Mouse (Mus musculus) kidney, adult 2 months (tissue): ENCODE data around the gene Pkd1l2. TPM values are rescaled to one million over a fixed set of nuclear protein-coding genes. Genes with fewer than 3 reads are reported as not detected.
A peak's percentile ranks its signal among the peaks of the same experiment; 100 is the strongest.

ENCODE experiments used
- DNase-seq: peaks from one replicate; pipeline ENCODE4 v3.0.0; 2021
- H3K27ac ChIP-seq: fragments of 200-500 bp; 2 replicates; pipeline ENCODE4 v1.5.1; 2012; ENCODE audit warnings: low read depth, low read length, control low read depth, inconsistent platforms; ENCODE audit not compliant: insufficient read depth
- H3K27me3 ChIP-seq: fragments of 200-500 bp; replicated peaks from 2 replicates; pipeline ENCODE4 v1.6.1; 2012; ENCODE audit warnings: mild to moderate bottlenecking, moderate library complexity, low read length, inconsistent platforms; ENCODE audit not compliant: control insufficient read depth, insufficient read depth
- H3K36me3 ChIP-seq: fragments of 200-500 bp; 2 replicates; pipeline ENCODE4 v1.6.1; 2012; ENCODE audit warnings: mild to moderate bottlenecking, moderate library complexity, low read length, inconsistent platforms; ENCODE audit not compliant: control insufficient read depth, insufficient read depth
- H3K4me1 ChIP-seq: fragments of 200-500 bp; 2 replicates; pipeline ENCODE4 v1.6.1; 2011; ENCODE audit warnings: low read length; ENCODE audit not compliant: control insufficient read depth, insufficient read depth
- H3K4me3 ChIP-seq: fragments of 200-500 bp; 2 replicates; pipeline ENCODE4 v1.5.1; 2011; ENCODE audit warnings: mild to moderate bottlenecking, low read depth, low read length, control low read depth; ENCODE audit not compliant: insufficient read depth
- CTCF ChIP-seq: fragments of 200-500 bp; conservative IDR thresholded peaks from 2 replicates; pipeline ENCODE4 v1.5.1; 2011; ENCODE audit warnings: low read depth, mild to moderate bottlenecking, control low read depth, low read length, moderate library complexity, mixed read lengths; ENCODE audit not compliant: insufficient read depth, insufficient read length
- POLR2A ChIP-seq: fragments of 200-500 bp; IDR thresholded peaks from one replicate; pipeline ENCODE4 v1.6.1; 2011; ENCODE audit warnings: low read depth, low read length, control low read depth
- WGBS: fragments of 180-500 bp; shearing (Covaris S2); methylation state at CpG from one replicate; pipeline ENCODE4 v1.1.7; 2018; 5-methylcytosine and 5-hydroxymethylcytosine counted together
- polyA plus RNA-seq: library from polyadenylated mRNA; depleted of rRNA; stranded (reverse); fragments of >200 nt; gene quantifications from 2 replicates; pipeline ENCODE4 v1.2.3, GENCODE M21; 2012

The Pkd1l2 gene
- polyA plus RNA-seq, 1 experiment: 0.08 TPM

- DNase-seq: peak; percentile 68
- 12% methylated on average over 9 of the region's 9 CpGs for WGBS
- H3K27me3 ChIP-seq: no peaks in the 10 kb centered on the region
- no peak overlapping the region for H3K4me3 ChIP-seq
- no peaks in the 10 kb centered on the region for H3K36me3 ChIP-seq
- TF ChIP-seq POLR2A: no peak
- TF ChIP-seq CTCF: peak; percentile 88
- no peak overlapping the region for H3K27ac ChIP-seq
- H3K4me1 ChIP-seq: no peaks in the 10 kb centered on the region
These were observed 25.3 kb upstream of the Pkd1l2 start for GRCm38 (mm10) chr8:117107533-117107932.

GRCm38 (mm10) chr8:117097564-117098191 is 15.4 kb upstream of the Pkd1l2 start:
- Histone ChIP-seq H3K27me3 (no peaks in the 10 kb centered on the region), H3K4me3 (no peak overlapping the region), H3K36me3 (no peaks in the 10 kb centered on the region), H3K27ac (no peak overlapping the region), H3K4me1 (no peaks in the 10 kb centered on the region)
- TF ChIP-seq CTCF: no peak
- no peak for DNase-seq
- 31% methylated on average over 11 of the region's 11 CpGs for WGBS

GRCm38 (mm10) chr8:117097051-117097563 is 14.9 kb upstream of the Pkd1l2 start:
- 68% methylated on average over 10 of the region's 10 CpGs for WGBS
- no peak for DNase-seq
- no peaks in the 10 kb centered on the region for H3K27me3 ChIP-seq

GRCm38 (mm10) chr8:117095647-117096046 is 13.4 kb upstream of the Pkd1l2 start, which contains the start of gene Bco1:
Bco1 (plus strand) TSS chr8:117095854.
- WGBS: 26% methylated on average over 12 of the region's 12 CpGs
- Histone ChIP-seq H3K4me3 (no peak within 1 kb of the TSS), H3K4me1 (no peaks in the 10 kb centered on the region), H3K27ac (no peak within 1 kb of the TSS), H3K27me3 (no peaks in the 10 kb centered on the region), H3K36me3 (no peaks in the 10 kb centered on the region)
- DNase-seq: peak; percentile 87
- TF ChIP-seq CTCF (no peak), POLR2A (no peak)

More at GRCm38 (mm10) chr8:117097051-117097563, 14.9 kb upstream of the Pkd1l2 start:
- H3K36me3 ChIP-seq: no peaks in the 10 kb centered on the region
- H3K4me3 ChIP-seq: no peak overlapping the region
- no peaks in the 10 kb centered on the region for H3K4me1 ChIP-seq
- H3K27ac ChIP-seq: no peak overlapping the region
- TF ChIP-seq POLR2A (no peak), CTCF (no peak)

GRCm38 (mm10) chr8:117094053-117094452 is 11.8 kb upstream of the Pkd1l2 start:
- 59% methylated on average over 5 of the region's 5 CpGs for WGBS
- Histone ChIP-seq H3K36me3 (no peaks in the 10 kb centered on the region), H3K27ac (no peak overlapping the region), H3K27me3 (no peaks in the 10 kb centered on the region), H3K4me3 (no peak overlapping the region), H3K4me1 (no peaks in the 10 kb centered on the region)
- TF ChIP-seq CTCF (no peak), POLR2A (no peak)
- no peak for DNase-seq

- 92% methylated on average over 4 of the region's 4 CpGs for WGBS
- TF ChIP-seq CTCF (no peak), POLR2A (no peak)
- no peaks in the 10 kb centered on the region for H3K4me1 ChIP-seq
These were observed 7.6 kb upstream of the Pkd1l2 start for GRCm38 (mm10) chr8:117089802-117090201.

GRCm38 (mm10) chr8:117087036-117087435 is 4.8 kb upstream of the Pkd1l2 start:
- no peak for TF ChIP-seq CTCF
- no peak for TF ChIP-seq POLR2A
- no peak overlapping the region for H3K4me3 ChIP-seq
- no peaks in the 10 kb centered on the region for H3K36me3 ChIP-seq
- no peaks in the 10 kb centered on the region for H3K27me3 ChIP-seq
- no peak for DNase-seq
- H3K27ac ChIP-seq: no peak overlapping the region
- no peaks in the 10 kb centered on the region for H3K4me1 ChIP-seq

More at GRCm38 (mm10) chr8:117089802-117090201, 7.6 kb upstream of the Pkd1l2 start:
- DNase-seq: no peak
- no peak overlapping the region for H3K27ac ChIP-seq
- H3K36me3 ChIP-seq: no peaks in the 10 kb centered on the region
- H3K27me3 ChIP-seq: no peaks in the 10 kb centered on the region
- H3K4me3 ChIP-seq: no peak overlapping the region
